Mouse (Mus musculus) layer of hippocampus, postnatal 10 days (tissue): ENCODE measurements at regions not wholly inside any gene's neighbourhood (a gene's known extent, or its start where the extent isn't known, plus 50 kb on each side); places are given as distances from the start of the nearest gene placed in this dataset.

ENCODE experiments used
- DNase-seq, 2 experiments: peaks; one replicate each; pipeline ENCODE4 v3.0.0; 2021; ENCODE audit warnings: low spot score in 2 of 2

DNA sequence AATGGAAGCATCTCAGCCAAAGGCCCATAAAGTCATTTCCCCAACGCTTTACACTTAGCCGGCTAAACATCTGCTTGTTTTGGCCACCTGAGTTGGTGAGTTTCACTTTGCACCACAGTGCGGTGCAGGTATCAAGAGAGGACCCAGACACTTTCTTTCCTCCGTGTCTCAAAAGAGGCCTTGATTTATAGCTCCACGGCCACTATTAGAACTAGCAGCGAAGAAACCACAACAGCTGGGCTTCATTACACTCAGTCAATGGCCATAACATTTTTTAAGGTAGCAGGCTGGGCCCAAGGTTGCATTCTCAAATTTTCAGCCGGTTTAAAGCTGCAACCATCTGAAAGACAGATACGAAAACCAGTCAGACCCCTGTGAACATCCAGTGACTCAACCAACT lies 103.4 kb downstream of the Mreg start:
- no peak for DNase-seq

DNA sequence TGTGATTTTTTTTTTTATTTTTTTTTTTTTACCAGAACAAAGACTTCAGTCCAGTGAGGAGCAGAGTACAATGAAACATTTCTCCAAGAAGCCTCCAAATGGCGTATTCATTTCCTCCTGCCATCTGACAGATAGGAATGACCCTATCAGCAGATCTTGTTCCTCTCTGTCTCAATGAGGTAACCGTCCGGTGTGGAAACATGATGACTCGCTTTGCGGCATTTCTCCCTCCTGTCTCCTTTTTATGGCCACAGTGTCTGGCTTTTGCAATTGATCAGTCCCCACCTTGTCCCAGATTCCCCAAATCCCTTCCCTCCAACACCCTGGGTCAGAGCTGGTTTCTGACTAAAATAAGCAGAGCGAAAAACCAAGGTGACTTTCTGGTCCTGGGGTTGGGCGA lies 105.0 kb downstream of the Mreg start:
- DNase-seq: no peak

DNA sequence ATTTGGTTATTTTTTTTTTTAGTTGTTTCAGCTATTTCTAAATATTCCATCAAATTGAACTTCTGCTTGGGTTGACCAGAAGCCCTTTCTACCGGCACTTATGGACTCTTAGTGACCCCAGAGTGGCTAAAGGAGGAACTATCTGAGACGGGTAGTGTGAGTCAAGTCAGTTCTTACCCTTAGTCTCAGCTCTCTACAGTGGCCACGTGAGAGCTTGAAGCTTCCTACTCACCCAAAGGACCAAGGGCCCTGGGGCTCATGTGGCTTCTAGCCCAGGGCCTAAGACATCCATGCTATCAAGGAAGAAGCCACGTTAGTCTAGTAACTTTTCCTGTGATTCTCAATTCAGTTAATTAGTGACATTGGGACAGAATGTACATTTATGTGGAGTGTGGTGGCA lies 105.5 kb downstream of the Mreg start:
- DNase-seq: no peak

DNA sequence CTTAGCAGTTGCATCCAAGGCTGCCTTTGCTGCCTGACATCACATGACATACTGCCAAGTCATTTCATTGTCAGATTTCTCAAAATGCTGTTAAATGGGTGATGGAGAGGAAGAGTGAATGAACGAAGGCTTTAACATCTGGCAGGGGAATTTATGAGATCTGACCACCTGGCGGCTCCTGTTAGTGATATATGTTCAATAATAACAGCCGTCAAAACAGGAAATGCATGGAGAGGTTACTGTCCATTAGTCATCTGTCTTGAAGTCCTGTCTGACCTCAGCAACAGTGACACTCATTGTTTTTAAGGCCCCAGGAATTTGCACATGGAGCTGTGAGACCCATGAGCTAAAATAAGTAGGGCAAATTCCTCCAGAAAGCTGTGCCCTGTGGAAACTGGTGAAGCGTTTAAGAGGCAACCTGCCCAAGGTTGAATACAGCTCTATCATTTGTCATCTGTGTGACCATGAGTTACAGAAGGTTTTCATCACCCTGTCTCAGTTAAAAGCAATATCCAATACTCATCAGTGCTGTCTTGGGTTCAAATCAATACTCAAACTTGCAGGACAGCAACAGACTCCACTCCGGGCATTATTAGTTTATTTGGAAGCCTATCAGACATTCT lies 106.6 kb downstream of the Mreg start:
- DNase-seq: no peak

DNA sequence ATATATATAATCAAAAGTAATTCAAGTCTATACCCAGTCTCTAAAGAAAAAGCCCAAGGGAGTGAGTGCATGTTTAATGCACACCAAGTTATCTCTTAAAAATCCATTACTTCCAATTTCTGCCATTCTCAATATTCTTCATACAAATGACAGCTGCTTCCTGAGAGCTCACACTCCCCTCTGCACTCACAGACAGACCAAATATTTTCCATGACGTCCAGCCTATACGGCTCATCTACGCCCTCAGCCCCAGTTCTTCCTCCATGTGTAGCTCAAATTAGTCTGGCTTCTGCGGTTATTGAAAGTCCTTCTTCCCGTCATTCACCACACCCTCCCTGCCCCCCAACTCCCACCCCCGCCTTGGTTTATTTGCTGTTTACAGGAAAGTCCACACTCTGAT lies 108.1 kb downstream of the Mreg start:
- no peak for DNase-seq

DNA sequence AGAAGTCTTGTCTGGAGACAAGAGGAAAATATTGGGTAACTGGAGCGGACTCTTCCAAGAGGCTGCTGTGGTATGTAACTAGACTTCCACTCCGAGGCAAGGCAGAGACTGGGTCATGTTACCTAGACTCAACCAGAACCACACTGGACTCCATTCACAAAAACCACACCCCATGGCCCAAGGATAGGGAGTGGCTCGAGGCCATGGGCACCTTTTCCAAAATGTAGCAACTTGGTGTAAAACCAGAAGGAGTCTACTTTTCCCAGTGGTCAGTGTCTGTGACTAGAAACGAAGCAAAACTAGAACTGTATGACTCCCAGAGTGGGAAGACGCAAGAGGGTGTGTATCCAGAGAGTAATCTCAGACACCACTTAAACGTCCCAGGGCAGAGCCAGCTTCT lies 108.7 kb downstream of the Mreg start:
- no peak for DNase-seq

DNA sequence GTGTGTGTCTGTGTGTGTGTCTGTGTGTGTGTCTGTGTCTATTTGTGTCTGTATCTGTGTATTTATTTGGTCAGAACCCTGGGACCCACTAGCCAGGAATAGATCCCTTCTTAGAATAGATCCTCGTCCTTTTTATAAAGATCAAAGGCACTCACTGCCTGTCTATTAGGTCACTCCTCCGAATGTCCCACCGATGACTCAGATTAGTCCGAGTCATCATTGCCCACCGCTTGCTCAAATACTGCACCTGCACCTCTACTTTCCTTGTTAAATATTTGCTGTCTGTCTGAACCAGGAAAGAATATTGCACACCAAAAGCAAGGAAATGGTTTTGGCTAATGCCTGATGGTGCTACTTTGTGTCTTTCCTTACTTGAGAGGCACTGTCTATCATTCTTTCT lies 112.7 kb downstream of the Mreg start:
- DNase-seq: no peak

DNA sequence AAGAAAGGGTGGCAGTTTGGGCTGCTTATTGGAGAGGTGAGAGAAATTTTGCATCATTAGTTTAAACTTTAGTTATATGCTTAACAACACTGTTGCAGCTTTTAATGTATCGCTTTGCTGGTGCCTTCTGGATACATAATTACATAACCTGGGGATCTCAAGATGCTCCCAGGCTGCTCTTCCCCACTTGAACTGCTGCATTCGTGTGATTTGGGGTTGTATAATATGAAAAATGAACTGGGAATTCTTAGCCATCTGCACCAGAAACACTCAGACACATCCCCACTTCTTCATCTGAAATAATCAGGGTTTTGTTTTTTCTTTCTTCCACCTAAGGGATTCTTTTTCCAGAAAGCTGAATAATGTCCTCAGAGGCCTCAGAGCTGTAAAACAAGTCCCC lies 120.8 kb downstream of the Mreg start:
- no peak for DNase-seq

DNA sequence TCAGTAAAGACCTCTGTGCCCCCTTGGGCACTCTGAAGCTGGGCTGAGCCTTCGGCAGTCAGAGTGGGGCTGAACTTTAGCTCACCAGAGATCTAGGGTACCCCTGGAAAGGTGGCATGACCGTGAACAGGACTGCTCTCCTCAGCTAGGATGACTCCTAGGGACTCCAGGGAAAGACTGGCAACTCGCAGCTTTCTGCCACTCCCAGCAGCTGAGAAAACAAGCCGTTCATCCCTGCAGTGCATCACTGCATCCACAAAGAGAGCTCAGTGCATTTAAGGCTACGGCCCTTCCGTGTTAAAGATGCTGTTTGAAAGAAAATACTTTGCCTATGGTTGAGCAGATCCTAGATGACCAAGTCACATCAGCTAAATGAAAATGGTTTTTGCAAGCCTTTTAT lies 126.4 kb downstream of the Mreg start:
- no peak for DNase-seq

DNA sequence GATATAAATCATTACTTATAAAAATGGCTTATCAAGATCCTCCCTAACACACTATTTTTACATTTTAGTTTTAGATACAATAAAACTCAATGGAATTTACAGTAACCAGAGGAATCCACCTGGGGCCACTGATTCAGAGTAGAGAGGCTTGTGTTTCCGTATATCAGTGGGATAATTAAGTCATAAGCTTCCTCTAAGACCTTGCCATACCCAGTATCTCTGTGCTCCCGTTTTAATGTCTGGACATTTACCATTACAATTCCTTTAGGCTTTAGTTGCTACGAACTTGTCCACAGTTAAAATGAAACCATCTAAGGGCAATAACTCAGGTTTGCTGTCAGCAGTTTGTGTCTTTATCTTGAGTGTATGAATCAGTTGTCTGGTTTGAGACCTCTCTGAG lies 127.9 kb downstream of the Mreg start:
- DNase-seq: no peak

DNA sequence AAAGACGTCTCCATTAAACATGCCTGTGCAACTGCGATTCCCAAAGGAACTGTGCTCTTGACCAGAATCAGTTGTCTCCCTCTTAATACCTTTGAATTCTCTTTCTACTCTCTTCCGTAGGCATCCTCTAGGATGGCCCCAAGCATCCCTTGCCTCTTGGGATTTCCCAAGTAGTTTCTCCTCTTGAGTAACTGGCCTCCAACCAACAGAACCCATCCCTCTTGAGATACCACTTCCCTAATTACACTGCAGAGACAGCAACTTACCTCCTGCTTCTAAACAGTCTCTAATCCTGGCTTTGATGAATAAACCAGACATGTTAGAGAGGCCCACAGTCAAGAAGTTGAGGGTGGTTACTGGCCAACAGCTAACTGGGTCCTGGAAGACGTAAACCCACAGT lies 129.7 kb downstream of the Mreg start:
- DNase-seq: no peak

DNA sequence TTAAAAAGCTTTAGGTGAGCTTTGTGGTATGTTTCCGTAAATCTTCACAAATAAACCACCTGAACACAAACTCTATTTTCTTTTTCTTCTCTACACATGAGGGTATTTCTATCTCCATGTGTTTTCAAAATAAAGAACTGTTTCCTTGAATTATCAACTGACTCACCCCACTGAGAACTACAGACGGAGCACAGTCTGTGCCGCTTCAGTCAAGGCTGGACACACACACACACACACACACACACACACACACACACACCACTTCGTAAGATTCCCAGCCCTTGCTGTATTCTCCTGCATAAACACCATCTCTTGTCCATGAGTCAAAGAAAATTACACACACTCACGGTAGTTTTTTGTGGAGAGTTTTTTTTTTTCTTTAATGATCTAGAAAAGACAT lies 130.3 kb downstream of the Mreg start:
- DNase-seq: no peak

DNA sequence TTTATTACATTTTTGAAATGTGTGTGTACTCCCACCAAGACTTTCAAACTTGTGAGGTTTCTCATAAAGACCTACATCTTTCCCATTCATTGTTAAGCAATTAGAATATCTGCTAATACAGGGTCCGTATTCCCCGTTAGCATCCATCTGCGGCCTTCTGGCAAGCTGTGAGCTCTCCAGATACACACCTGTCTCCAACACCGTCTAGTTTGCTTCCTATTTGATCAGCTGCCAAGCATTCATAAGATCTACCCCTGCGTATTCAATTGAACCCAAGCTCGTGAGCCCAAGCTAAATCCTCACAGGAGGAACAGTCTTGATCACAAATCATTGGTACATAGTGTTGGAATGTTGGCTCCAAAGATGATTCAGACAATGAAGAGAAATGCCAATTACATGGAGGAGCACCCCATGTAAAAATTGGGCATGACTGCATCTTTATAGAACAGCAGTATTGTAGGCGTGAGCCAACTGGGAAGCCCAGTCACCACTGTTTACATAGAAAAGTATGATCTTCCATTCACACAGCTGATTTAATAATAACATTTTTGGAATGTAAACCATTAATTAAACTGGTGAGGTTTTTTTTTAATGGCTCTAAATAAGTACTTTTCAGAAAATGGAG lies 133.1 kb downstream of the Mreg start:
- DNase-seq: no peak

DNA sequence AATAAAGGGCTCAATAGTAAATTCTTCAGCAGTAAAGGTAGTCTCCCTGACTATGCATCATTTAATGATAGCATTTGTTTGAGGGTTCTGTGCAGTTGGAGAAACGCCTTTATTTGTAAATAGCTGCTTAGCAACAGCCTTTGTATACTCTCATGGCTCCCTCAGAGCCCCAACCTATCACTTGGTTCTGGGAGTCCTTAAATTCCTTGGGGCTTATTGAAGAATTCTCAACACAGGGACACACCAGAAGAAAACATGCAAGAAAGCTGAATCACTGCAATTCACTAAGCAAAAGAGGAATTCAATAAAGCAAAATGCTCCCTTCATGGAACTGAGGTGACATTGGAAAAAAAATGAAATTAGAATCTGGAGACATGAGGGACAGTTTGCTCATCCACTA lies 135.8 kb downstream of the Mreg start:
- DNase-seq: no peak

DNA sequence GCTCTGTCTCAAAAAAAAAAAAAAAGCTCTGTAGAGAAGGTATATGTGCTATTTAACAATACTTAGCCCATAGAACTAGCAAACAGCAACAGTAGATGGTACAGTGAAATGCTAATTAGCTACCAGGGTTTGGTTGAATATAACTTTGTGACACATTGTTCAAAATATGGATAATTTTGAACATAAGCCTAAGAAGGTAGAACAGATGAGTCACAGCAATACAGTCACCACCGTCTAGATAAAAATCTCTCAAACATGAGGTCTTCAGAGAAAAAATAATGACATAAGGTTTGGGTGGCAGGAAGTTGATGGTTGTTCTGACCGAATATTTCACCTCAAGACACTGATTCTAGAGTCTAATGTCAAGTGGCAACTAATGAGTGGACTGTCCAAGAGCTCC lies 136.6 kb downstream of the Mreg start:
- no peak for DNase-seq

DNA sequence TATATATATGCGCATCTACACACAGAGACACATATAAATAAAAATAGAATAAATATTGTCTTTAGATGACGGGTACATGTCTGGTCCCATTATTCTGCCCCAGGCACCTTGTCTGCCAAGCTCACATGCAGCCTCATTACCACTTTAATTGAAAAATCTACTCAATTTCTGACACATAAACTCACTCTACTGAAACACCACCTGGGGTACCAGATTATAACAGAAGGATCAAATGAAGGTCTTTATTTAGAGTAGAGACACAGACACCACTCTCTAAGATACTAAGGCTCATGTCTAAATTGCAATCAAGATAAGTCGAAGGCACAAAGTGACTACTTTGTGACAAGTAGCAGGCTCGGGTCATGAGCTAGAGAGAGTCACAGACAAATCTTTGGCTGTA lies 138.9 kb downstream of the Mreg start:
- DNase-seq: no peak

DNA sequence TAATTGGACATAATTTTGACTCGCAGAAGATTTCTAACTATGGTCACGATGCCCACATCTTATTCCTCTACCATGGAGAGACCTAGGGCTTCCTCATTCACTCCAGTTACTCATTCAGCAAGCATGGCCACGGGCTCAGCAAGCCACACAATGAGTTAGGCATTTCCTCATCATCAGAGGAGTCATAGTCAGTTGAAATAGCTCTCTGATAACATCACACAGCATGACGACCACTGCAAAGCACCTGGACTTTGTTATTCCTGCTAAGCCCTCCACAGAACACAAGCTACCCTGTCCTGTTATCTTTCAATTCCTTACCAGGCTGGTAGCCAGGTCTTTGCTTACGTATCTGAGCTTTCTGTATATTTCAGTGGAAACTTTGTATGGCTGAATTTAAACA lies 141.6 kb downstream of the Mreg start:
- DNase-seq: no peak

DNA sequence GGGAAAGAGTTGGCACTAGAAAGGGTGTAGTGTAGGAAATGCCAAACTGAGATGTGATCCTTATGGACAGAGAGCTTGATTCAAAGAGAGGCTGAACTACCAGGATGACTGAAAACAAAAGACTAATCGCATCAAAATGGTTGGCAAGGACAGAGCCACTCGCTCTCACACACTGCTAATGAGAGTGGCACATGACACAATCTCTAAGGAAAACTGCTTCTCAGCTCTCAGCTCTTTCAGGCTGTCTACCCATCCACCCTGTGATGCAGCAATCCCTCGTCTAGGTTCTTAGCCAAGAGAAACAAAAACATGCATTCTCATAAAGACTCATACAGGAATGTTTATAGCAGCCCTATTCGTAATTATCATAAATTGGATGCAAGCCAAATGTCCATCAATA lies 143.1 kb downstream of the Mreg start:
- DNase-seq: no peak

DNA sequence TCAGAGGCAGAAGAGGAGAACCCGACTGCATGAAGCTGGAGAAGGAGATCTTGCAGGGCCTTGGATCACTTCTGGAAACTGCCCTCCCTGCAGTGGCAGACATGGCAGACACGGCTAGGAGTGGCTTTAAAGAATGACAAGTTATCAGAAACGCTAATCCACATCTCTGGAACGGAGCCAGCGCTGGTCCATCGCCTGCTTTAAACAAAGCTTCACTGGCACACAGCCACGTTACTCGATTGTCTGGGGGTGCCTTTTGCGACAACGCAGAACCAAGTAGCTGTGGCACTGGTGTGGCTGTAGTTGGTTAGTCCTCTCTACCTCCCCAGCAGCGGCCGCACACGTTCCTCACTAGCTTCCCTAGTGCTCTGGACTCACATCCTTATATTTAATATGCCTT lies 147.0 kb downstream of the Mreg start:
- peak in 1 of 2 experiments; percentile 20 for DNase-seq

DNA sequence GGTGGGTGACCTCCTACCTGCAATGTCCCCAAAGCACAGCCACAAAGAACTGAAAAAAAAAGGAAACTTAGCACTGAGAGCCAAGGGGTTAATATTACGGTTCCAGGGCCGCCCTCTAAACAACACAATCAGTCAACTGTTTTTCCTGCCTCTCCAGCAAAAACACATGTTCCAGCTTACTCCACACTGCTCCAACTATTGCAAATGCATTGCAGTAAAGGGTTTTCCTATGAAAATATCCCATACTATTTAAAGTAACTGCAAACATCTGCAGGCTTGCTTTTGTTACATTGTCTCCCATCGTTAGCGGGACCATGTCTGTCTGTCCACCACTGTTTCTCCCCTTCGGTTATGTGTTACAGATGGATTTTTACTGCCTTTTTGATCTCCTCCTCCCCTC lies 151.7 kb downstream of the Mreg start:
- no peak for DNase-seq

DNA sequence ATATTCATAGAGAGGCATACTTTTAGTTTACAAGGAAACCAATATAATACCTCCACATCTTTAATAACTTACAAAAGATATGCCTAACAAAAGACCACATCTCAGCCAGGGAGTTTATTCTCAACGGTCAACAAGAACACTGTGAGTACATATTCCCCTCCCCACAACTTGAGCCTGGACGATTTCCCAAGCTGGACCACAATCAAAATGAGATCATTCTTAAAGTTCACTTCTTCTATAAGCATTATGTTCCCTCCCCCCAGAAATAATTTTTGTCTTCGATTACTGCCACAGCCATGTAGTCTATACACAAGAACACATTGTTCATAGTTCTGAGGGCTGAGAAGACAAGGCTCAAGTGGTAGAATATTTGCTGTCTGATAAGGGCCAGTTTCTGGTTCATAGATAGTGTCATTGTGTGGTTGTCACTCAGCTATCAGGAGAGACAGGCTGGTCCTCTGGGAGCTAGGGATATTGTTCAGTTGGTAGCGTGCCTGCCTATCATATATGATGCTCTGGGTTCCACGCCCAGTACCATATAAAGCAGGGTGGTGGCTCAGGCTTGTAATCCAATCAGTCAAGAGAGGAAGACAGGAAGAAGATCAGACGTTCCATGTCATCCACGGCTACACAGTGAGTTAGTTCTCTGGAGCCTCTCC lies 153.9 kb downstream of the Mreg start:
- no peak for DNase-seq

DNA sequence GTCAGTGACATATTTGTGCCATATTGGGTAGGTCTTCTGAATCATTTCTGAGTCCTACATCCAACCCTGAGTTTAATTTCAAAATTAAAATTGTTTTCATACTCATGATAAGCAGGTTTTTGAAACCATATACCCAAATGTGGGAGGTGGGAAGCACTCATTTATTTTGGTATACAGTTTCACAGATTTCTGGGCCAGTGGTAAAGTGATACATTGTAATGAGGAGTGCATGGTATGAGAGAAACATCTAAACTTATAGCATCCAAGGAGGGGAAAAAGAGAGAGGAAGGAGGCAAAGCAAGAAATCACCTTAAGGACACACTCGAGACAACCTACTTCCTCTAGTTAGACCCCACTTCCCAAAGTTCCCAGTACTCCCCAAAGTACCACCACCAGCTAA lies 157.6 kb downstream of the Mreg start:
- DNase-seq: no peak

DNA sequence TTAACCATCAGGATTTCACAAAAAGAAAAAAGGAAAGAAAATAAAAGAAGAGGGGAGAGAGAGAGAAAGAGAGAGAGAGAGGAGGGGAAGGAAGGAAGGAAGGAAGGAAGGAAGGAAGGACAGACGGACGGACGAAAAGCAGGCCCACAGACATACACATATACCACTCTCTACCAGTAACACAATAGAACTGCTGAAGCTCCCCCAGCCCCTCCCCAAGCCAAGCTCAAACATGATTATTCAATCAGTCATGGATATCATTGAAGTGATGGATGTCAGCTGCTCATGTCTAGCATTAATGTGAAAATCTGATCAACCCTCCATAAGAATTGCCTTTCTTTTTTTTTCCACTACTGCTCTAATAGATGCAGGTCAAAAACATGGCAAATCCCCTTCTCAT lies 161.2 kb downstream of the Mreg start:
- DNase-seq: no peak
